Mouse (Mus musculus) heart, adult 2 months (tissue): Measurements from ENCODE around the gene Vezf1.

Source experiments
- CTCF ChIP-seq: fragments of 200-600 bp; IDR thresholded peaks from 2 replicates; pipeline ENCODE4 v1.8.1; 2022; ENCODE audit warnings: antibody characterized with exemption, mild to moderate bottlenecking, moderate library complexity
- EP300 ChIP-seq: fragments of 200-500 bp; IDR thresholded peaks from 2 replicates; pipeline ENCODE4 v1.6.1; 2011; ENCODE audit warnings: low read depth, low read length, control low read depth; ENCODE audit not compliant: insufficient read depth
- POLR2A ChIP-seq: fragments of 200-500 bp; IDR thresholded peaks from 2 replicates; pipeline ENCODE4 v1.6.1; 2011; ENCODE audit warnings: mild to moderate bottlenecking, low read depth, low read length, control low read depth; ENCODE audit not compliant: insufficient read depth

- TF ChIP-seq EP300 = no peak
- TF ChIP-seq POLR2A = no peak
- no peak for TF ChIP-seq CTCF
Observed at GRCm38 (mm10) chr11:88039066-88039465, 29.0 kb upstream of the Vezf1 start.
